Mouse (Mus musculus) olfactory bulb, adult 2 months (tissue): ENCODE measurements at regions not wholly inside any gene's neighbourhood (a gene's known extent, or its start where the extent isn't known, plus 50 kb on each side); places are given as distances from the start of the nearest gene placed in this dataset.

Source experiments
- CTCF ChIP-seq: fragments of 200-500 bp; IDR thresholded peaks from 2 replicates; pipeline ENCODE4 v1.5.1; 2012; ENCODE audit warnings: low read depth, mild to moderate bottlenecking, low read length, moderate library complexity; ENCODE audit not compliant: insufficient read depth
- POLR2A ChIP-seq: fragments of 200-500 bp; IDR thresholded peaks from 2 replicates; pipeline ENCODE4 v1.6.1; 2012; ENCODE audit warnings: mild to moderate bottlenecking, low read depth, low read length, moderate library complexity; ENCODE audit not compliant: insufficient read depth

DNA sequence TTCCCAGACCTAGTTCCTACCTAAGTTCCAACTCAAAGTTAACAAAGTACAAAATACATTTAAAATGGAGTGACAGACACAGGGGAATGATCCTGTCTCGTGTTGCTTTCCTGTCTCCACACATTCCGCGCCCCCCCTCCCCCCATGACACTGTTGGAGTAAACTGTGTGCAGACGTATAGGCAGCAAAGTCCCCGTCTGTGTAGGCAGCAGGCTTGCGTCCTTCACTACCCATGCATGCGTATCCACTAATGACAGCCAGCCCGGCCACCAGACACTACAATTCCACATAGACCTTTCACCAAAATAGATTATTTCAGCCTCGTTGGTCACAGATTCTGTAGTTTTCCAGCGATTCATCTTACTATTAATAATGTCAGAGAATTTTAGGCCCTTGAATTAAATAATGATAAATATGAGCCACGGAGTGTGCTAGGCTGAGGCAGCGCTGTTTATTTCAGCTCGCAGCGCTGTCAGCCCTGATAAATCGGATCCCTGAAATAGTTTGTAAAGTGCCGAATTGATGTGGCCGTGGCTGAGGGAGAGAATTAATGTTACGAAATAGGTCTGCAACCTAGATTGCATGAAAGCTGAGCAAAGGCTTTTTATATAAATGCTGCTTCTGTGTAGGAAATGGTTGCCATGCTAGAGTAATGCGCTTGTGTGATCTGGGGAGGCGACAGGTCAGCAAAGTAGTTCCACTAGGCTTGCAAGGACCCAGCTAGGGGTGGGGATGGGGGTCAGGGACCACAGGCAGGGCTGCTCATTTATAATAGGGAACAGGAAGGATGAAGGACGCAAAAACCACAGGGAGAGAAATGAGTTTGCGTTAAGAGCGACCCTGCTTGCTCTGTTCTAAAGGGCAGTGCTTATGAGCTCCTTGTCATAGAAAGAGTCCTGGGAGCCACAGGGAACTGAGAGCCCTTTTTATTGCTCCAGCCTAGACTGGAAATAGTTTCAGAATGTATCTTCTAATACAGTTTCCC is 336.7 kb upstream of the Pfkp start:
- no peak for TF ChIP-seq POLR2A
- TF ChIP-seq CTCF: no peak
